Mouse (Mus musculus): ENCODE results near the gene Gli2. TPM values are rescaled to one million over a fixed set of nuclear protein-coding genes. Genes with fewer than 3 reads are reported as not detected.
A peak's percentile ranks its signal among the peaks of the same experiment; 100 is the strongest.

The Gli2 gene
- polyA plus RNA-seq, 1 experiment from 2014 or later = 8.1 TPM

- H3K4me3 ChIP-seq (replicated peaks) = no peak overlapping the region
- H3K9me3 ChIP-seq = no peaks in the 10 kb centered on the region
- H3K9ac ChIP-seq = no peak overlapping the region
- peaks cover 19% of the 10 kb centered on the region for H3K4me1 ChIP-seq
- WGBS = 69% methylated on average over 5 of the region's 5 CpGs
- no peak overlapping the region for H3K27ac ChIP-seq
- no peaks in the 10 kb centered on the region for H3K36me3 ChIP-seq
- no peak for ATAC-seq (ENCODE audit: insufficient read depth, low FRiP score, low read depth)
- no peak overlapping the region for H3K4me2 ChIP-seq
- no peaks in the 10 kb centered on the region for H3K27me3 ChIP-seq (replicated peaks)
Observed at GRCm38 (mm10) chr1:118905319-118905718, 148.1 kb downstream of the Gli2 start.

DNA sequence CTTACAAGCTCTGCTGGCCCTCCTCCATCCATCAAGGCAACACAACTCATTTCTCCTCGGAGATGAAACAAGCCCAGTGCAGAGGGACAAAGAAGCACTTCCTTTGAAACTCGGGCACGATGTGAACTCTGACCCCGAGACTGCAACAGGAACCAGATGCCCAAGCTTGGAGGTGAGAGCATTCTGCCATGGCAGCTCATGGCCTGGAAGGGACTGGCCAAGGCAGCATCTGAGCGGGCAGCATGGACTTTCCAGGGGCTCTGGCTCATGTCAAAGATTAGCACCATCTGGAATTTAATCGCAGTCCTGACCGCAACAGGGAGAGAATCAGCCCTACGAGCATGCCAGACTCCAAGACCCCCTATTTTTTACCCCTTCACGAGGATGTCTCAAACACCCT is 148.5 kb downstream of the Gli2 start:
- 45% methylated on average over 9 of the region's 9 CpGs for WGBS
- Histone ChIP-seq H3K9ac (no peak overlapping the region), H3K36me3 (no peaks in the 10 kb centered on the region), H3K4me3 (replicated peaks) (no peak overlapping the region), H3K9me3 (no peaks in the 10 kb centered on the region), H3K27me3 (replicated peaks) (no peaks in the 10 kb centered on the region), H3K4me1 (peaks cover 19% of the 10 kb centered on the region), H3K27ac (no peak overlapping the region), H3K4me2 (no peak overlapping the region)
- ATAC-seq (ENCODE audit: insufficient read depth, low FRiP score, low read depth) = no peak

DNA sequence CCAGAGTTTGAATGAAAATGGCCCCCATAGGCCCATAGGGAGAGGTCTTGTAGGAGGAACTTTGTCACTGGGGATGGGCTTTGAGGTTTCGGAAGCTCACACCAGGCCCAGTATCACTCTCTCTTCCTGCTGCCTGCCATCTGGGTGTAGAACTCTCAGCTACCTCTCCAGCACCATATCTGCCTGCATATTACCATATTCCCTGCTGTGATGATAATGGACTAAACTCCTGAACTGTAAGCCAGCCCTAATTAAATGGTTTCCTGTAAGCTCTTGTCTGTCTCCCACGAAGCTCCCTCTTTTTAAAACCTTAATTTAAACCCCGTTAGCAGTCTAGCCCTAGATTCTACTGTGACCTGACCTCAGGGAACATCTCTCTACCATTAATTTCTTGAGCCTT is 149.0 kb downstream of the Gli2 start:
- Histone ChIP-seq H3K4me2 (no peak overlapping the region), H3K9me3 (no peaks in the 10 kb centered on the region), H3K27ac (no peak overlapping the region), H3K9ac (no peak overlapping the region), H3K4me1 (peaks cover 19% of the 10 kb centered on the region), H3K4me3 (replicated peaks) (no peak overlapping the region), H3K36me3 (no peaks in the 10 kb centered on the region), H3K27me3 (replicated peaks) (no peaks in the 10 kb centered on the region)
- no peak for ATAC-seq (ENCODE audit: insufficient read depth, low FRiP score, low read depth)
- WGBS = 64% methylated on average over 3 of the region's 3 CpGs

DNA sequence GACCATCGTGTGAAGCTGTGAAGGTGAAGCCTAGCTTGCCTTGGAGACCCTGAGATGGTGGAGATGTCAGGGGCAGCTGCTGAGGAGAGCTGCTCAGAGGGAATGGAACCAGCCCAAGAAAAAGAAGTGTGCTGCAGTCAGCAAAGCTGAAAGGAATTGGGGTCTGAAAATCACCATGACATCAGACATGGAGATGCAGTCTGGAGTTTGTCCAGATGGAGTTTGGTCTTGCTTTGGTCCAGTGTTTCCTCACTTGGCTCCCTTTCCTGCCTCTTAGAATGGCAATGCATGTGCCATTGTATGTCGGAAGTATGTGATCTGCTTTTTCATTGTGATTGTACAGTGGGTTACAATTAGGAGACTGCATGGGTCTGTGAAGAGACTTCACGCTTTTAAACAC is 149.7 kb downstream of the Gli2 start:
- H3K9ac ChIP-seq = no peak overlapping the region
- 89% methylated on average over 3 of the region's 3 CpGs for WGBS
- ATAC-seq (ENCODE audit: insufficient read depth, low FRiP score, low read depth) = no peak
- no peak overlapping the region for H3K27ac ChIP-seq
- no peaks in the 10 kb centered on the region for H3K9me3 ChIP-seq
- no peaks in the 10 kb centered on the region for H3K27me3 ChIP-seq (replicated peaks)
- H3K4me1 ChIP-seq = peaks cover 19% of the 10 kb centered on the region
- H3K4me3 ChIP-seq (replicated peaks) = no peak overlapping the region
- no peaks in the 10 kb centered on the region for H3K36me3 ChIP-seq
- H3K4me2 ChIP-seq = no peak overlapping the region

- H3K9me3 ChIP-seq = no peaks in the 10 kb centered on the region
- H3K36me3 ChIP-seq = no peaks in the 10 kb centered on the region
- H3K4me1 ChIP-seq = peaks cover 9% of the 10 kb centered on the region
- no peak overlapping the region for H3K9ac ChIP-seq
- no peaks in the 10 kb centered on the region for H3K27me3 ChIP-seq (replicated peaks)
- no peak overlapping the region for H3K4me2 ChIP-seq
- no peak overlapping the region for H3K27ac ChIP-seq
- H3K4me3 ChIP-seq (replicated peaks) = no peak overlapping the region
- WGBS = 51% methylated on average over 7 of the region's 8 CpGs
- 0 out of 2 replicates have a peak, but pooled peaks have one; percentile 22 for ATAC-seq (ENCODE audit: insufficient read depth, low FRiP score, low read depth)
Observed at GRCm38 (mm10) chr1:118901868-118902586, 151.4 kb downstream of the Gli2 start.

DNA sequence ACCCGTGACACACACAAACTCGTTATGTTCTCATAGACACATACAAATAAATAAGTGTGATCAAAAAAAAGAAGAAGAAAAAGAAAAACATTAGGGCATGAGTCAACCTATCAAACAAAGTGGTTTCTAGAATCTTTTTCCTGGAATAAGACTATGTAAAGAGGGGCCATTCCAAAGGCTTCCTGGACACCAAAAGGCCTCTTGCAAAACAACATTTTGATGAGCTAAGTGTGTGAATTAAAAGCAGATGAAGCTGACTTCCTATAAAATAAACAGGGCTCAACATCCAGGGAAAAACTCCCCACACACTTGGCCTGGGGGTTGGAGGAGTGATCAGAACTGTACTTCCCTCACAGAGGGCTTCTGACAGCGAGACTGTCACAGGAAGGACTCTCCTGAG is 155.1 kb downstream of the Gli2 start:
- WGBS = 71% methylated on average over 3 of the region's 3 CpGs
- Histone ChIP-seq H3K9ac (no peak overlapping the region), H3K36me3 (no peaks in the 10 kb centered on the region), H3K4me1 (0 out of 2 replicates have a peak, but pooled peaks cover 3% of the 10 kb centered on the region), H3K9me3 (no peaks in the 10 kb centered on the region), H3K4me2 (no peak overlapping the region), H3K27ac (no peak overlapping the region), H3K27me3 (replicated peaks) (no peaks in the 10 kb centered on the region), H3K4me3 (replicated peaks) (no peak overlapping the region)
- ATAC-seq (ENCODE audit: insufficient read depth, low FRiP score, low read depth) = no peak

DNA sequence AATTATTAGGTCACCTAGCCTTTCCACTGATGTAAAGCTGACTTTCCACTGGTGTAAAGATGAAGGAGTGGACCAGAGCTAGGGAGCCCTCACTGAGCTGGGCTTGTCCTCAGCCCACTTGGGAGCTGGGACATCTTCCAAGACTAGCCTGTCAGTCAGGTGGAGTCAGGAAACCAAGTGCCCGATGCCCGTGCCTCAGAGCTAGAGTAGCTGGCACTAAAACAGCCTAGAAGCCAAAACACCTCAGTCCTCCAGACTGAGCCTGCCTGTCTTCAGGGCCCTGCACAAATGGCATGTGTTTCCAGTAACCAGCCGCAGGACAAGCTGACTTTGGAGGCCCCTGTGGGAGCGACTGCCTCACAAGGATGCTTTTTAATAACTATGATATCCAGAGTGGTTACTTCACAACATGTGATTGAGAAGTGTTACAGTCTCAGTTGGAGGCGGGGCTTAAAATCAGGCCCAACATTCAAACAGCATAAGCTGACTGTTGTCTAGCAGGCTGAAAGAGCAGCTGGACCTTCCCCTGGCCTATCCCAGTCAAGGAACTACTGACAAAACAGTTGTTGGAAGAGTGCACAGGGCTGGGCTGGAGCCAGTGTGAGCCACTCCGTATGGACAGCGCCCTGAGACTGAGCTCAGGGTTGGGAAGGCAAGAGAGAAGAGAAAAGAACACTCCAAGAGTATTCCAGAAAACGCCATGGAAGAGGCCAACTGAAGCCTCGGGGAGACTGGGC is 158.2 kb downstream of the Gli2 start:
- no peaks in the 10 kb centered on the region for H3K4me1 ChIP-seq
- H3K4me3 ChIP-seq (replicated peaks) = no peak overlapping the region
- ATAC-seq (ENCODE audit: insufficient read depth, low FRiP score, low read depth) = no peak
- H3K27me3 ChIP-seq (replicated peaks) = no peaks in the 10 kb centered on the region
- H3K9me3 ChIP-seq = no peaks in the 10 kb centered on the region
- H3K9ac ChIP-seq = no peak overlapping the region
- no peak overlapping the region for H3K4me2 ChIP-seq
- WGBS = 74% methylated on average over 9 of the region's 9 CpGs
- no peak overlapping the region for H3K27ac ChIP-seq
- no peaks in the 10 kb centered on the region for H3K36me3 ChIP-seq

- Histone ChIP-seq H3K27ac (no peak overlapping the region), H3K9ac (no peak overlapping the region), H3K4me1 (no peaks in the 10 kb centered on the region), H3K27me3 (replicated peaks) (no peaks in the 10 kb centered on the region), H3K36me3 (no peaks in the 10 kb centered on the region), H3K4me2 (no peak overlapping the region), H3K4me3 (replicated peaks) (no peak overlapping the region), H3K9me3 (no peaks in the 10 kb centered on the region)
- 67% methylated on average over 5 of the region's 5 CpGs for WGBS
- ATAC-seq (ENCODE audit: insufficient read depth, low FRiP score, low read depth) = no peak
Observed at GRCm38 (mm10) chr1:118891395-118891794, 162.0 kb downstream of the Gli2 start.

GRCm38 (mm10) chr1:118890125-118890875 is 163.1 kb downstream of the Gli2 start:
- no peak overlapping the region for H3K9ac ChIP-seq
- no peak for ATAC-seq (ENCODE audit: insufficient read depth, low FRiP score, low read depth)
- 63% methylated on average over 14 of the region's 14 CpGs for WGBS

DNA sequence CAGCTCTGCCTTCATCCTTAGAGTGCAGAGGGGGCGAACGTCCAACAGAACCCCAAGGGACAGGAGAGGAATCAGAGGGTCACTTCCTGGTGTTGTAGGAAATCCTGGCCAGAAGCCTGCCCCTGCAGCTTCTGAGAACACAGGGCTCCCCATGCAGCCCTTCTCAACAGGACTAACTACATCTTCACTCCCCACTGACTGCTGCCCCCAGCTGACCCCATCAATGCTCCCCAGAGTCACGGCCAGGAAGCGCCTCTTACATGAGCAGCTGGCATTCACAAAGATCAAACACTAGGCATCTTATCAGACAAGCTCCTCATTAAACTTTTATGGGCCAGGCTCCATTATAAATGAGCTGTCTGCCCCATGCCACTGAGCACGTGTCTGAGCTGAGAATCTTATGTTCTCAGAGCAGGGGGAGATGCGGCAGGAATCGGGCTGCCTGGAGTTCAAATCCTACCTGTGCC is 172.6 kb downstream of the Gli2 start:
- Histone ChIP-seq H3K4me2 (no peak overlapping the region), H3K36me3 (no peaks in the 10 kb centered on the region), H3K27ac (no peak overlapping the region), H3K9ac (no peak overlapping the region), H3K4me3 (replicated peaks) (no peak overlapping the region), H3K9me3 (no peaks in the 10 kb centered on the region), H3K27me3 (replicated peaks) (no peaks in the 10 kb centered on the region), H3K4me1 (peaks cover 17% of the 10 kb centered on the region; the same call in 1 of the 2 replicates)
- 53% methylated on average over 7 of the region's 7 CpGs for WGBS
- no peak for ATAC-seq (ENCODE audit: insufficient read depth, low FRiP score, low read depth)

More at GRCm38 (mm10) chr1:118890125-118890875, 163.1 kb downstream of the Gli2 start:
- no peaks in the 10 kb centered on the region for H3K27me3 ChIP-seq (replicated peaks)
- H3K9me3 ChIP-seq = no peaks in the 10 kb centered on the region
- H3K36me3 ChIP-seq = no peaks in the 10 kb centered on the region
- H3K4me3 ChIP-seq (replicated peaks) = no peak overlapping the region
- no peak overlapping the region for H3K4me2 ChIP-seq
- H3K4me1 ChIP-seq = no peaks in the 10 kb centered on the region
- H3K27ac ChIP-seq = no peak overlapping the region

GRCm38 (mm10) chr1:118878291-118878690 is 175.1 kb downstream of the Gli2 start:
- Histone ChIP-seq H3K9ac (no peak overlapping the region), H3K36me3 (no peaks in the 10 kb centered on the region), H3K4me1 (peaks cover 17% of the 10 kb centered on the region; the same call in 1 of the 2 replicates), H3K9me3 (no peaks in the 10 kb centered on the region), H3K4me2 (no peak overlapping the region), H3K27ac (no peak overlapping the region), H3K4me3 (replicated peaks) (no peak overlapping the region), H3K27me3 (replicated peaks) (no peaks in the 10 kb centered on the region)
- WGBS = 40% methylated on average over 6 of the region's 6 CpGs
- ATAC-seq (ENCODE audit: insufficient read depth, low FRiP score, low read depth) = peak; percentile 71; the same call in 1 of the 2 replicates

DNA sequence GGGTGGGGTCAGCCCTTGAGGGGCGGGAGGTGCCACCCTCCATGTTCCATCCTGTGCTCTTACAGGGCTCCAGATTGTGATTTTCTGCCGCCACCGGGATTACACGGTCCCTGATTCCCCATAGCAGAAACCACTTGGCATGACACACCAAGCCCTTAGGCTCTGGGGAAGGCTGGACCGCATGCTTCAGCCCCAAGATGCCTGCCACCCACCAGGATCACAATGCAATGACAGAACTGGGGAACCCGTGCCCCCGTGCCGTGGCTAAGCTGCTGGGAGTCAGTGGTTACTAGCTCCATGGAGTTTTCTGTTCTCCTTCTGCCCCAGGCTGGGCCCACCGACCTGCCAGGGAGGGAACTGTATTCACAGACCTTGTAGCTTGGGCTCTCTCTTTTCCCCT is 178.2 kb downstream of the Gli2 start:
- Histone ChIP-seq H3K36me3 (no peaks in the 10 kb centered on the region), H3K9me3 (no peaks in the 10 kb centered on the region), H3K4me3 (replicated peaks) (no peak overlapping the region), H3K27ac (no peak overlapping the region), H3K9ac (no peak overlapping the region), H3K27me3 (replicated peaks) (no peaks in the 10 kb centered on the region), H3K4me2 (no peak overlapping the region), H3K4me1 (peaks cover 17% of the 10 kb centered on the region; the same call in 1 of the 2 replicates)
- ATAC-seq (ENCODE audit: insufficient read depth, low FRiP score, low read depth) = no peak
- WGBS = 92% methylated on average over 9 of the region's 9 CpGs
